Mouse (Mus musculus): ENCODE data around the gene Olfr223.
A peak's percentile ranks its signal among the peaks of the same experiment; 100 is the strongest.
"Not testable (repeated sequence)": the region's sequence is repeated elsewhere in the genome, so short reads cannot be mapped to it uniquely, and the experiment has no call there.

The Olfr223 gene

GRCm38 (mm10) chr11:59593189-59593588 is at the start of gene Olfr223:
Olfr223 (minus strand) TSS chr11:59593289.
- no peak for DNase-seq (ENCODE audit: low spot score in 2 of 2)

GRCm38 (mm10) chr11:59642420-59642819 is 49.3 kb upstream of the Olfr223 start:
- DNase-seq (ENCODE audit: low spot score in 2 of 2) = no peak

- DNase-seq (ENCODE audit: low spot score in 2 of 2) = no peak
These were observed 48.1 kb upstream of the Olfr223 start for GRCm38 (mm10) chr11:59641227-59641626.

- DNase-seq (ENCODE audit: low spot score in 2 of 2) = no peak
These were observed 47.0 kb upstream of the Olfr223 start for GRCm38 (mm10) chr11:59639957-59640643.

GRCm38 (mm10) chr11:59636695-59637414 is 43.8 kb upstream of the Olfr223 start:
- DNase-seq (ENCODE audit: low spot score in 2 of 2) = no peak

- no peak for DNase-seq (ENCODE audit: low spot score in 2 of 2)
These were observed 43.0 kb upstream of the Olfr223 start for GRCm38 (mm10) chr11:59635821-59636694.

- DNase-seq (ENCODE audit: low spot score in 2 of 2) = peak in 1 of 2 experiments; percentile 38
These were observed 42.2 kb upstream of the Olfr223 start for GRCm38 (mm10) chr11:59635251-59635795.

GRCm38 (mm10) chr11:59634001-59634660 is 41.0 kb upstream of the Olfr223 start:
- no peak for DNase-seq (ENCODE audit: low spot score in 2 of 2)

GRCm38 (mm10) chr11:59633037-59633436 is 39.9 kb upstream of the Olfr223 start:
- peak in 1 of 2 experiments; percentile 68 for DNase-seq (ENCODE audit: low spot score in 2 of 2)

- no peak for DNase-seq (ENCODE audit: low spot score in 2 of 2)
These were observed 38.9 kb upstream of the Olfr223 start for GRCm38 (mm10) chr11:59631980-59632379.

GRCm38 (mm10) chr11:59629871-59630270 is 36.8 kb upstream of the Olfr223 start:
- no peak for DNase-seq (ENCODE audit: low spot score in 2 of 2)

- DNase-seq (ENCODE audit: low spot score in 2 of 2) = no peak
These were observed 35.1 kb upstream of the Olfr223 start for GRCm38 (mm10) chr11:59628177-59628576.

GRCm38 (mm10) chr11:59626192-59626591 is 33.1 kb upstream of the Olfr223 start:
- no peak for DNase-seq (ENCODE audit: low spot score in 2 of 2)

GRCm38 (mm10) chr11:59624017-59624630 is 31.0 kb upstream of the Olfr223 start:
- DNase-seq (ENCODE audit: low spot score in 2 of 2) = peak; percentile 37 to 64

- DNase-seq (ENCODE audit: low spot score in 2 of 2) = no peak
These were observed 29.1 kb upstream of the Olfr223 start for GRCm38 (mm10) chr11:59622214-59622613.

GRCm38 (mm10) chr11:59616986-59617385 is 23.9 kb upstream of the Olfr223 start:
- not testable (repeated sequence) for DNase-seq (ENCODE audit: low spot score in 2 of 2)

- DNase-seq (ENCODE audit: low spot score in 2 of 2) = no peak
These were observed 21.0 kb upstream of the Olfr223 start for GRCm38 (mm10) chr11:59614120-59614519.

- no peak for DNase-seq (ENCODE audit: low spot score in 2 of 2)
These were observed 18.6 kb upstream of the Olfr223 start for GRCm38 (mm10) chr11:59611646-59612045.

- no peak for DNase-seq (ENCODE audit: low spot score in 2 of 2)
These were observed 9.2 kb upstream of the Olfr223 start for GRCm38 (mm10) chr11:59602287-59602686.

- DNase-seq (ENCODE audit: low spot score in 2 of 2) = peak in 1 of 2 experiments; percentile 22
These were observed 7.8 kb upstream of the Olfr223 start for GRCm38 (mm10) chr11:59600872-59601271.

- no peak for DNase-seq (ENCODE audit: low spot score in 2 of 2)
These were observed 6.1 kb upstream of the Olfr223 start for GRCm38 (mm10) chr11:59599211-59599610.
